Mouse (Mus musculus): ENCODE results near the gene Stag3. TPM values are rescaled to one million over a fixed set of nuclear protein-coding genes. Genes with fewer than 3 reads are reported as not detected.

Gene Stag3
- polyA plus RNA-seq, 1 experiment, result 0.01 TPM

- Histone ChIP-seq H3K27me3 (ENCODE audit: control insufficient read depth, insufficient read depth, insufficient read length) (no peaks in the 10 kb centered on the region), H3K79me2 (ENCODE audit: control insufficient read depth, insufficient read depth) (peaks cover 8% of the 10 kb centered on the region), H3K4me3 (peak overlapping the region; percentile 60), H3K36me3 (ENCODE audit: control insufficient read depth, insufficient read depth) (no peaks in the 10 kb centered on the region), H3K4me2 (ENCODE audit: low read depth) (peak overlapping the region; percentile 98), H3ac (ENCODE audit: control insufficient read depth, insufficient read length) (peak overlapping the region; percentile 82)
- TF ChIP-seq REST (IDR thresholded peaks at IDR 0.05; ENCODE audit: insufficient read depth, insufficient read length), result no peak
- TF ChIP-seq MYOG (IDR thresholded peaks at IDR 0.05; ENCODE audit: control insufficient read depth in 1 of 3, insufficient read depth in 1 of 3, insufficient read length in 2 of 3, low read depth in 2 of 3), result no peak
- no peak for TF ChIP-seq TCF12 (IDR thresholded peaks at IDR 0.05; ENCODE audit: insufficient read depth, poor library complexity, severe bottlenecking)
- TF ChIP-seq SRF (IDR thresholded peaks at IDR 0.05; ENCODE audit: control insufficient read depth, insufficient read length, low read depth), result no peak
- no peak for TF ChIP-seq POLR2A (IDR thresholded peaks at IDR 0.05; ENCODE audit: insufficient read length, low read depth)
- no peak for TF ChIP-seq TCF3 (IDR thresholded peaks at IDR 0.05; ENCODE audit: insufficient read length, low read depth)
- TF ChIP-seq USF1 (IDR thresholded peaks at IDR 0.05; ENCODE audit: low read depth), result no peak
- no peak for TF ChIP-seq MYOD1 (IDR thresholded peaks at IDR 0.05; ENCODE audit: control insufficient read depth in 1 of 3, insufficient read length in 2 of 3, low read depth in 2 of 3)
- no peak for TF ChIP-seq POLR2AphosphoS2 (IDR thresholded peaks at IDR 0.05; ENCODE audit: insufficient read length, low read depth)
- no peak for TF ChIP-seq CEBPB (IDR thresholded peaks at IDR 0.05; ENCODE audit: insufficient read depth, poor library complexity, severe bottlenecking)
- TF ChIP-seq E2F4 (IDR thresholded peaks at IDR 0.05; ENCODE audit: insufficient read depth), result no peak
- no peak for TF ChIP-seq MAX (IDR thresholded peaks at IDR 0.05; ENCODE audit: low read depth)
These were observed 15.8 kb upstream of the Stag3 start for GRCm38 (mm10) chr5:138264207-138264578.

GRCm38 (mm10) chr5:138265712-138266111 lies 14.3 kb upstream of the Stag3 start:
- no peaks in the 10 kb centered on the region for H3K36me3 ChIP-seq (ENCODE audit: control insufficient read depth, insufficient read depth)
- no peaks in the 10 kb centered on the region for H3K27me3 ChIP-seq (ENCODE audit: control insufficient read depth, insufficient read depth, insufficient read length)
- H3K4me3 ChIP-seq, result no peak overlapping the region
- H3K79me2 ChIP-seq (ENCODE audit: control insufficient read depth, insufficient read depth), result peaks cover 8% of the 10 kb centered on the region
- no peak for TF ChIP-seq SRF (IDR thresholded peaks at IDR 0.05; ENCODE audit: control insufficient read depth, insufficient read length, low read depth)
- TF ChIP-seq CEBPB (IDR thresholded peaks at IDR 0.05; ENCODE audit: insufficient read depth, poor library complexity, severe bottlenecking), result no peak
- TF ChIP-seq MAX (IDR thresholded peaks at IDR 0.05; ENCODE audit: low read depth), result no peak
- no peak for TF ChIP-seq E2F4 (IDR thresholded peaks at IDR 0.05; ENCODE audit: insufficient read depth)
- TF ChIP-seq MYOG (IDR thresholded peaks at IDR 0.05; ENCODE audit: control insufficient read depth in 1 of 3, insufficient read depth in 1 of 3, insufficient read length in 2 of 3, low read depth in 2 of 3), result no peak
- no peak for TF ChIP-seq TCF3 (IDR thresholded peaks at IDR 0.05; ENCODE audit: insufficient read length, low read depth)
- TF ChIP-seq USF1 (IDR thresholded peaks at IDR 0.05; ENCODE audit: low read depth), result no peak
- no peak for TF ChIP-seq POLR2AphosphoS2 (IDR thresholded peaks at IDR 0.05; ENCODE audit: insufficient read length, low read depth)
- no peak for TF ChIP-seq MYOD1 (IDR thresholded peaks at IDR 0.05; ENCODE audit: control insufficient read depth in 1 of 3, insufficient read length in 2 of 3, low read depth in 2 of 3)
- TF ChIP-seq REST (IDR thresholded peaks at IDR 0.05; ENCODE audit: insufficient read depth, insufficient read length), result no peak
- H3ac ChIP-seq (ENCODE audit: control insufficient read depth, insufficient read length), result no peak overlapping the region
- no peak overlapping the region for H3K4me2 ChIP-seq (ENCODE audit: low read depth)

- peaks cover 13% of the 10 kb centered on the region for H3K27me3 ChIP-seq (ENCODE audit: control insufficient read depth, insufficient read depth, insufficient read length)
- H3K36me3 ChIP-seq (ENCODE audit: control insufficient read depth, insufficient read depth), result no peaks in the 10 kb centered on the region
- peaks cover 8% of the 10 kb centered on the region for H3K79me2 ChIP-seq (ENCODE audit: control insufficient read depth, insufficient read depth)
- TF ChIP-seq MAX (IDR thresholded peaks at IDR 0.05; ENCODE audit: low read depth) (no peak), POLR2A (IDR thresholded peaks at IDR 0.05; ENCODE audit: insufficient read length, low read depth) (no peak), CEBPB (IDR thresholded peaks at IDR 0.05; ENCODE audit: insufficient read depth, poor library complexity, severe bottlenecking) (no peak), TCF3 (IDR thresholded peaks at IDR 0.05; ENCODE audit: insufficient read length, low read depth) (no peak), SRF (IDR thresholded peaks at IDR 0.05; ENCODE audit: control insufficient read depth, insufficient read length, low read depth) (no peak), TCF12 (IDR thresholded peaks at IDR 0.05; ENCODE audit: insufficient read depth, poor library complexity, severe bottlenecking) (no peak), MYOD1 (IDR thresholded peaks at IDR 0.05; ENCODE audit: control insufficient read depth in 1 of 3, insufficient read length in 2 of 3, low read depth in 2 of 3) (no peak), POLR2AphosphoS2 (IDR thresholded peaks at IDR 0.05; ENCODE audit: insufficient read length, low read depth) (no peak)
- no peak overlapping the region for H3K4me3 ChIP-seq
- no peak overlapping the region for H3K4me2 ChIP-seq (ENCODE audit: low read depth)
- H3ac ChIP-seq (ENCODE audit: control insufficient read depth, insufficient read length), result no peak overlapping the region
These were observed 12.9 kb upstream of the Stag3 start for GRCm38 (mm10) chr5:138267114-138267513.

- H3K79me2 ChIP-seq (ENCODE audit: control insufficient read depth, insufficient read depth), result peaks cover 7% of the 10 kb centered on the region
- peaks cover 25% of the 10 kb centered on the region for H3K27me3 ChIP-seq (ENCODE audit: control insufficient read depth, insufficient read depth, insufficient read length)
- no peak overlapping the region for H3ac ChIP-seq (ENCODE audit: control insufficient read depth, insufficient read length)
- no peak overlapping the region for H3K4me2 ChIP-seq (ENCODE audit: low read depth)
- no peak overlapping the region for H3K4me3 ChIP-seq
- H3K36me3 ChIP-seq (ENCODE audit: control insufficient read depth, insufficient read depth), result no peaks in the 10 kb centered on the region
- no peak for TF ChIP-seq E2F4 (IDR thresholded peaks at IDR 0.05; ENCODE audit: insufficient read depth)
- no peak for TF ChIP-seq TCF12 (IDR thresholded peaks at IDR 0.05; ENCODE audit: insufficient read depth, poor library complexity, severe bottlenecking)
These were observed 11.1 kb upstream of the Stag3 start for GRCm38 (mm10) chr5:138268980-138269379.

- Histone ChIP-seq H3ac (ENCODE audit: control insufficient read depth, insufficient read length) (no peak overlapping the region), H3K36me3 (ENCODE audit: control insufficient read depth, insufficient read depth) (no peaks in the 10 kb centered on the region), H3K4me2 (ENCODE audit: low read depth) (no peak overlapping the region), H3K4me3 (no peak overlapping the region), H3K27me3 (ENCODE audit: control insufficient read depth, insufficient read depth, insufficient read length) (peaks cover 25% of the 10 kb centered on the region), H3K79me2 (ENCODE audit: control insufficient read depth, insufficient read depth) (no peaks in the 10 kb centered on the region)
- no peak for TF ChIP-seq MAX (IDR thresholded peaks at IDR 0.05; ENCODE audit: low read depth)
- no peak for TF ChIP-seq E2F4 (IDR thresholded peaks at IDR 0.05; ENCODE audit: insufficient read depth)
- no peak for TF ChIP-seq MYOG (IDR thresholded peaks at IDR 0.05; ENCODE audit: control insufficient read depth in 1 of 3, insufficient read depth in 1 of 3, insufficient read length in 2 of 3, low read depth in 2 of 3)
- no peak for TF ChIP-seq USF1 (IDR thresholded peaks at IDR 0.05; ENCODE audit: low read depth)
- TF ChIP-seq POLR2AphosphoS2 (IDR thresholded peaks at IDR 0.05; ENCODE audit: insufficient read length, low read depth), result no peak
- no peak for TF ChIP-seq POLR2A (IDR thresholded peaks at IDR 0.05; ENCODE audit: insufficient read length, low read depth)
- no peak for TF ChIP-seq MYOD1 (IDR thresholded peaks at IDR 0.05; ENCODE audit: control insufficient read depth in 1 of 3, insufficient read length in 2 of 3, low read depth in 2 of 3)
- TF ChIP-seq REST (IDR thresholded peaks at IDR 0.05; ENCODE audit: insufficient read depth, insufficient read length), result no peak
- TF ChIP-seq TCF12 (IDR thresholded peaks at IDR 0.05; ENCODE audit: insufficient read depth, poor library complexity, severe bottlenecking), result no peak
- TF ChIP-seq CEBPB (IDR thresholded peaks at IDR 0.05; ENCODE audit: insufficient read depth, poor library complexity, severe bottlenecking), result no peak
- no peak for TF ChIP-seq SRF (IDR thresholded peaks at IDR 0.05; ENCODE audit: control insufficient read depth, insufficient read length, low read depth)
These were observed 8.8 kb upstream of the Stag3 start for GRCm38 (mm10) chr5:138271232-138271631.

Data from myocyte (in vitro differentiated cells).